Mouse (Mus musculus): ENCODE data around the gene 1700061G19Rik.
"Not testable (repeated sequence)": the region's sequence is repeated elsewhere in the genome, so short reads cannot be mapped to it uniquely, and the experiment has no call there.

The 1700061G19Rik gene

DNA sequence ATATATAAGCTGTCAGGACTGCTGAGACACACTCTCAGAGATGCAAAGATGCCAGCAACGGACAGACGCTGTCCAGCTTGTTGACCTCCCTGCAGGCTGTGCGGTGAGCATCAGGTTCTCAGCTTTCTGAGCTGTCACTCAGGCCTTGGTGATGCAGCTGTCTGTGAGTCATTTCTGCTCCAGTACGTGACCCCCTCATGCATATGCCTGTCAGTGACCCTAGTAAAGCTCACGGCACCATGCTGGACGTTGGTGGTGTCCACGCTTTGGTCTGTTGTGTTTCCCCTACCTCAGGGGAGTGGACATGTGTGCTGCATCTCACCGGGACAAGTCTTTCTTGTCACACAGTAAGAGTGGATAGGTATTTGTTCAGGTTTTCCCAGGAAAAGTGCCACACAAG, 3.5 kb upstream of the 1700061G19Rik start:
- DNase-seq (ENCODE audit: low read depth, low spot score): no peak

DNA sequence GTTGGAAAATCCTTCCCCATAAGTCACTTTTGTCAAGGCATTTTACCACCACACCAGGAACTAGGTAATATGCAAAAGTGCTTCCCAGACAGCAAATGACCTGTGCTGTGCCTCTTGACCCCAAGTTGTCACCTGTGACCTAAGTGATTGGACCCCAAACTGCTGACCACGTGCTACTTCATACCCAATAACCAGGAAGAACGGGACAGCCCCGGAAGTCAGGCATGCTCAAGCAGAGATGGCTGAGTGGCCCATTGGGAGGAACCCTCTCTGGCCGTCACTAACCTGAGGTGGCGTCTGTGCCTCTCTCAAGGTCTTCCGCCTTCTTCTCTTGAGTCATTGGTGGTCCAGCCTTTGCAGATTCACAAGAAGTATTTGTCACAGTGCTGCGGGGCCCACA, 2.8 kb upstream of the 1700061G19Rik start:
- DNase-seq (ENCODE audit: low read depth, low spot score): no peak

DNA sequence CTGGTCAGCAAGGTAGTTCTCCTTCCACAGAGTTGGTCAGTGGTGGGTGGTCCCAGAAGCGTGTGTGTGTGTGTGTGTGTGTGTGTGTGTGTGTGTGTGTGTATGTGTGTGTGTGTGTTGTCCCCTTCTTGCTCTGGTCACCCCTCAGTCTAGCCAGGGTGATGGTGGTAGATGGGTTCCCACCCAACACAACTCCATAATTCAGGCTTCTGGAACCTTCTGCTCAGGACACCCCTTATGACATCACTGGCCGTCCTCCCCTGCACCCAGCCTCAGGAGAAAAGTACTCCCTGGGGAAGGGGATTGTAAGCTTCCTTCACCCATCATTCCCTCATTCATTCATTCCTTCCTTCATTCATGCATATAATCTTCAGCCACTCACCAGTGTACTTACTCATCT, 1.0 kb upstream of the 1700061G19Rik start, which contains the start of gene Acsbg2:
Gene Acsbg2, minus strand, starts transcription at position 211 of the 400 bp plus-strand sequence.
- no peak for DNase-seq (ENCODE audit: low read depth, low spot score)

DNA sequence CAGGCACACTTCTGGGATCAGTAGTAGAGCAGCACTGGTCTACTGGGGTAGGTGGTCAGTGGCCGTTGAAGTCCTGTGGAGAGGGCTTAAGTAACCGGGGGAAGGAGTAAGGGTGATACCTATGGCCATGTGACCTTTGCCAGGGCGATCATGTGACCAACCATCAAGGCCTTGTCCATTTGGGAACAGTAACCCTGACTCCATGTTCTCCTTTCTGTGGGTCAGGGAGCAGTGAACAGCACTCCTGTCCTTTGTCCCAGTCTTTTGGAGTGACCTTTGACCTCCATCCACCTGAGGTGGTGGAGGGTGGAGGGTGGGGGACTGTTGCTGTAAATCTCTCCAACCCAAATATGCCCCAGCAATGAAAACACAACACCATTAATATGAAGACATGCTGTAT, 1.2 kb downstream of the 1700061G19Rik start:
- DNase-seq (ENCODE audit: low read depth, low spot score): no peak

DNA sequence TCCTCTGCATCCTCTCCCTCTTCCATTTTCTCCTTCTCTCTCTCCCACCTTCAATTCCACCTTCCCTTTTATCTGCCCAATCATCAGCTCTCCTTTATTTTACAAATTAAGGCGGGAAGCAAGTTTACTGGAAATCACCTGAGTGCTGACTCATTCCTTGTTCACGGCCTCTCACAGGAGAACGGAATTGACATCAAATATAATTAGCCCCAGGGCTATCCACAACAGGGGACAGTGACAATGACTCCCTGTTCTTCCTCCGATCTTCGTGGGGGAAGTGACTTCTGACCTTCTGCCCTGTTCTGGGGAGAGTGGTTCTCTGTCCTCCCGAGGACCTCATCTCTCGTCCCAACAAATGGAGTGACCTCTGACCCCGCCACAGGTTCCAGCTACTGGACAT, 1.7 kb downstream of the 1700061G19Rik start:
- no peak for DNase-seq (ENCODE audit: low read depth, low spot score)

DNA sequence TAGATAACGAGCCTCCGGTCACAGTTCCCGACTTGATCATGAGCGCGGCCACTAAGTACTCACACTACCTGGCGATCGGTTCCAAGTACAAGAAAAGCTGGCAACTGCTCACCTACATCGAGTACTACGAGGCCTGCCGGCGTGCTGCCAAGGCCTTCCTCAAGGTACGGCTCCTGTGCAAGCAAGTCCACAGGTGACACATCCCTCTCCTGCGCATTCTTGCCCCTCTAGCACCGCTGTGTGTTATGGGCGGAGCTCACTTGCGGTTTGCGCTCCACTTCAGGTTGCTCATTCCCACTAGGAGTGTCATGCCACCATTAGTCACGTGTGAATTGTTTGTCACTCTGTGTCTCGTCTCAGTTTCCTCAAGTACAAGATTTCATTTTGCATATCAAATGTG, 2.1 kb downstream of the 1700061G19Rik start:
- DNase-seq (ENCODE audit: low read depth, low spot score): no peak

DNA sequence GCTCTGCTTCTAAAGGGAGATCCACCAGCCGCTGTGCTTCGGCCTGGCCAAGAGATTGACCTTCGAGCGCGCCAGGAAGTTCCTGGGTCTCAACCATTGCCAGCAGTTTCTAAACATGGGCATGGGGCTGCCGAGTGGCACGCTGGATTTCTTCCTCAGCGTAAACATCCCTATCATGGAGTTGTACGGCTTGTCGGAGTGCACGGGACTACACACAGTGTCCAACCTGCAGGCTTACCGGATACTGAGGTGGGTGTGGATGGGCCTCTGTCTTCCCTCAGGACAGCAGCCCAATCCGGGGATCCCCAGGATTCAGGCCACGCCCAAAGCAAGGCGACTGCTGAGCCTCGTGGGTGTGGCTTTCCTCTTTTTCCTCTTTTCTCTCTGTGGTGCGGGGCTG, 8.3 kb downstream of the 1700061G19Rik start:
- DNase-seq (ENCODE audit: low read depth, low spot score): no peak

DNA sequence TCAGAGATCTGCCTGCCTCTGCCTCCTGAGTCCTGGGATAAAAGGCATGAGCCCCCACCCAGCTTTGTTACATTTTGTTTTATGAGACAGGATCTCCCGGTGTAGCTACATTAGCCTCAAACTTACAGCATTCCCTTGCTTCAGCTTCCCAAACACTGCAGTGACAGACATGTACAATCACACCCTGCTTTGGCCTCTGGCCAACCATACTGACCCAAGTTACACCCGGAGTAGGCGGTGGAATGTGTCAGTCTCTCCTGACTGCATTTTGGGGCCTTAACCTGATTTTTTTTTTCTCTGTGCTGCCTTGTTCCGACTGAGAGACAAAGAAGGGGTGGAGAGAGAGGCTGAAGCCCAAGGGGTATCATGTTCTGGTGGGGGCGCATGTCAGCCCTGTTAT, 9.1 kb downstream of the 1700061G19Rik start:
- no peak for DNase-seq (ENCODE audit: low read depth, low spot score)

DNA sequence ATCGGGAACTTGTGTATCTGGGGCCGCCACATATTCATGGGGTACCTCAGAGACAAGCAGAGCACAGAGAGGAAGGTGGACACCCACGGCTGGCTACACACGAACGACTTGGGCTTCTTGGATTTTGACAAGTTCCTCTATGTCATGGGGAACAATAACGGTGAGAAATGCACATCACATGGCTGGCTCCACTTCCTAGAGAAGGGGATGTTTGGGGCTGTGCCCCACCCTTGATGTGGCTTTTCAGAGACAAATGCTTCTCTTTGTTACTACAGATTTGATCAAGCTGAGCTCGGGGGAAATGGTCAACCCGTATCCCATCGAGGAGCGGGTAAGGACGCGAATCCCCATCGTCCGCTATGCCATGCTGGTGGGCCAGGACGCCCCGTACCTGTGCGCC, 9.5 kb downstream of the 1700061G19Rik start:
- no peak for DNase-seq (ENCODE audit: low read depth, low spot score)

DNA sequence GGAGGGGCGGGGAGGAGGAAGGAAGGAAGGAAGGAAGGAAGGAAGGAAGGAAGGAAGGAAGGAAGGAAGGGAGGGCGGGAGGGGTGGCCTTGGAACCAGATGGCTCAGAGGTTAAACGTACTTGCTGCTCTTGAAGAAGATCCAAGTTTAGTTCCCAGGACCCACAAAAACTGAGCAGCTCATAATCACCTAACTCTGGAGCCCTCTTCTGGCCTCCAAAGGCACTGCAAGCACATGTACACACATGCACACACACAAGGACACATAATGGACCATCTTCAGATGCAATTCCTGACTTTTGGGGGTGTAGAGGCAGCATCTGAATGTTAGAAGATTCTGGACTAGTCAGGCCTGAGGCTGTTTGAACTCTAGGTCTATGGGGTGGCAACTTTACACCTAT, 12.8 kb downstream of the 1700061G19Rik start:
- no peak for DNase-seq (ENCODE audit: low read depth, low spot score)

DNA sequence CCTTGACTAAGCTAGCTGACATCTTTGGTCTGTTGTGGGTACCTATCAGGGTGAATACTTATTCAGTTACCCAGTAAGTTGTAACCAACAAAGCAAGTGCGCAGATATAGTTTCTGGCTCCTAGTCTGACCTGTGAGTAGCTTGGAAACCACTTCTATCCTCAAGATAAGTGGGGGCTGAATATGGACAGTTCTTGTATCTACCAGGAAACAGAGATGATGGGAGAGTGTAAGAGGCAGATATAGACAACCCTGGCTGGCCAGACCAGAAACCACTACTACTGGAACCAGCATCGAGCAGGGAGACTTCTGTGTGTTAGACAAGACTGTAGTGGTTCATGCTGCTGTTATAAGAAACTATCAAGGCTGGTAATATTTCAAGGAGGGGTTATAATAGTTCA, 14.7 kb downstream of the 1700061G19Rik start:
- DNase-seq (ENCODE audit: low read depth, low spot score): no peak

DNA sequence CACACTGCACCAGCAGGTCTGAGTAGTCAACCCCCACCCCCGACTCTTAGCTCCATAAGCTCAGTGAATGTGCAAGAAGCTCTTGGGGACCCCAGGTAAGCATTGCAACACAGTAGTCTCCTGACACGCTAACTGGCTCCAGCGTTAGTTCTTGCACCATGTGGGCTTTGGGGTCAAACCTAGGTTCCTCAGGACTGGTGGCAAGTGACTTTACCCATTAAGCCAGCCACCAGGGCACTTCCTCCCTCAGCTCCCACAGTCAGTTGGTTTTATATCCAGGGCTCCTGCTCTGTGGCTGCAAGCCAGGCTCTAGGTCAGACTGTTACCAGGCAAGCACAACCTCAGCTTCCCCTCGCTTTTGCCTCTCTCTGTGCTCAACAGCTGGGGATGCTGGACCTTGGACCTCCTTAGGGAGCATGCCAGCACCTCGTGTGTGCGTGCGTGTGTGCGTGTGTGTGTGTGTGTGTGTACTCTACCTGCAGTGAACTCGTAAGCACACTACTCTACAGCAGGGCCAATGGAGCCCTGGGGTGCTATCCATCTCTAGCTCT, 20.2 kb downstream of the 1700061G19Rik start:
- DNase-seq (ENCODE audit: low read depth, low spot score): no peak

DNA sequence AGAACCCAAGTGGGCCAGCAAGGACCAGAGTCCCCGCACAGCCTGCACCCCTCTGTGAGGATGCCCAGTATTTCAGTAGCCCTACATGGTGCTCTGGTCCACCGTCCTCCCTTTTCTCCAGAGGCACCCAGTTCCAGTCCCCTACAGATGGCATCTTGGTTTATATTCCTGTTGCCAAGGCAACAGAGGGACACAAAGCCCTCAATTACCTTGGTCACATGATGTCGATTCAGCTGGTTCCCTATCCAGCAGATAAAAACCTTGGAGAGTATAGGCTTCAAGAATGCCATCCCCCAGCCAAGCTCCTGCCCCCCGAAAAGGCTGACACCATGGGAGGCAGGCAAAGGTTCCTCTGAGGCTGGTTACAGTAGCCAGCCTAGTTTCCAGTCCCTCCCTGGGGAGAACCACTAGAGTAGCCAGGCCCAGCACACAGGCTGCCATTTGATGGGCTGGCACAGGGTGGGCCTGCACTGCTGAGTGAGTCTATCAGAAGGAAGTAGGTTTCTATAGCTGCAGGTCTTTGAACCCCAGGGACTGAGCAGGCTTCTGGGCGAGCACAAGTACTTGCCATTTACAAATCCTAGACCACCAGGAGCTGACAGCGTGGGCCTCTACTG, 21.3 kb downstream of the 1700061G19Rik start:
- DNase-seq (ENCODE audit: low read depth, low spot score): no peak

DNA sequence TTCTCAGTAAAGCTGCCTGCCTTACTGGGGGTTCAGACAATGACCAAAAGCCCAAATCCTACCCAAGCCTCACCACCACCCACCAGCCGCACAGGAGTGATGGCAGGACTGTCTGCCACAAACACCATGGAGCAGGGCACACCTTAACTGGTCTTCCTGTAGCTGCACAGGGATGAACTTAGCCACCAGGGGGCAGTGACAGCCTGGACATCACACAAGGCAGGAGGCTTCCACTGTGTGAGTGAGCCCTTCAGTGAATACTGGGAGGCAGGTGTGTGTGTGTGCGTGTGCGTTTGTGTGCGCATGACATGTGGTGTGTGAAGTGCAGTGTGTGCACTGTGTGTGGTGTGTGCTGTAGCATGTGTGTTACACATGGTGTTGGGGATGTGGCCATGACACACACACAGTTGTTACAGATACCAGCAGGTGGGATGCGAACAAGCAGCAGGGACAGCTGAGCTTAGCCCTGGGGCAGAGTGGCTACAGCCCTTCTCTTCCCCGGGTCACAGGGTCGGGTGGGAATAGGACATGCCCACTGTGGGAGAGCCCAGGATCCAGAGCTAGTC, 22.4 kb downstream of the 1700061G19Rik start:
- DNase-seq (ENCODE audit: low read depth, low spot score): peak; percentile 80

DNA sequence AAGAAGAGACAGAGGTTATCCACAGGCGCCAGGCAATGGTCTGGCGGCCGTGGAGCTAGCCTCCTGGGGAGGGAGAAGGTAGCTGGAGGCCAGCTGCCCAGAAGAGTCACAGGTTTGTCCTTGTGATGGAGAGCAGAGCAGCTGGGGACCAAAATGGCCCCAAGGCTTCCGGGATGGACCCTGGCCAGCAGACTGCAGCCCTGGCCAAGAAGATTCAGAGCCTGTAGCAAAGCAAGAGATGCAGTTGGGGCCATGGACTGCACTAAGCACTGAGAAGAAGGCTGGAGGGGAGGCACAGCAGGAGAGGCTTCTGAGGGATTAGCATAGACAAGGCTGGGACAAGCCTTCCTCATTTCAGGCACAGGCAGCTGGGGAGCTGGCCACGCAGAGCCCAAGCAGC, 27.4 kb downstream of the 1700061G19Rik start:
- no peak for DNase-seq (ENCODE audit: low read depth, low spot score)

DNA sequence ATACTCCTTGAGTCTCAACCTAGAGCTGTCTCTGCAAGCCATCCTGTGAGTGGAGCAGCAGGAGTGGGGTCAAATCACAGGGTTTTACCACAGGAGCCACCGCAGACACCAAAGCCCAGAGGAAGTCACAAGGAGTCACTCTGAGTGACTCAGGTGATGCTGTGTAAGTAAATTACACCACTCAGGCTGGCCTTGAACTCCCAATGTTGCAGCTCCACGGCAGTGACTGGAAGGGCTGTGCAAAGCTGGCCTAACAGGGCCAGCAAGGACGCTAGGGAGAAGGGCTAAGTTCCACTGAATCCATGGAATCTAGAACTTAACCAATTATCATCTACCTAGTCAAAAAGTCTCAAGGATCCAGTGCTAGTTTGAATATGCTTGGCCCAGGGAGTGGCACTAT, 30.9 kb downstream of the 1700061G19Rik start:
- no peak for DNase-seq (ENCODE audit: low read depth, low spot score)

DNA sequence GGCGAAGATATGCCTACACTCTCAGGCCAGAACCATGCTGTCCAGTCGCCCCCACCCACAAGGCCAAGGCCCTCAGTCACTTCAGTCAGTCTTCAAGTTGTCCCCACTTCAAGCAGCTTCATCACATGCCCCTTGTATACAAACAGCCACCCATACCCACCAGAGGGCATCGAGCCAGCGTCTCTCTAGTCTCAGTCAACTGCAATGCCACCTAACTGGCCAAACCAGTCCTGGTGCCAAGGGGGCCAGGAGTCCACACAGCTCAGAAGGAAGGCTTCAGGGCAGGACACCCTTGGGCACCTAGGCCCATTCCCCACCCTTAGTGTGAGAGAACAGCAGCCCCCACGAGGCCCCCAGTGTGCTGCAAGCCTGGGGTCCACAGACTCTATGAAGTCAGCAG, 31.8 kb downstream of the 1700061G19Rik start:
- no peak for DNase-seq (ENCODE audit: low read depth, low spot score)

DNA sequence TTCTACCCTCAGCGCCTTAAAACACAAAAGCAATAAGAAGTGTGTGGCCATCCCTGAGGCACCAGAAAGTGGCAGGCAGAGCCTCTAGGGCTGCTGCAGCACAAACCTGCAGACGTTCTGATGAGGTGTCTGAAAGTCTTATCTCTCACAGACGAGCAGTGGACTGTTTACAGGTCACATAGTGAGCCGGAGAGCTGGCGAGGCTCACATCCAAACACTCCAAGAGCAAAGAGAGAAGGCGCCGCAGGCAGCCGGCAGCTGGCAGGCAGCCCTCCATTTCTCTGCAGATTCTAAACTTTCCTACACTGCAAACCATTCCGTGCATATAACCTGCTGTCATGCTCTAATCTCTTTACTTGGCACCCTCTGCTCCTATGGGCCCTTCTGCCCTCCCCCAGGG, 32.6 kb downstream of the 1700061G19Rik start:
- no peak for DNase-seq (ENCODE audit: low read depth, low spot score)

DNA sequence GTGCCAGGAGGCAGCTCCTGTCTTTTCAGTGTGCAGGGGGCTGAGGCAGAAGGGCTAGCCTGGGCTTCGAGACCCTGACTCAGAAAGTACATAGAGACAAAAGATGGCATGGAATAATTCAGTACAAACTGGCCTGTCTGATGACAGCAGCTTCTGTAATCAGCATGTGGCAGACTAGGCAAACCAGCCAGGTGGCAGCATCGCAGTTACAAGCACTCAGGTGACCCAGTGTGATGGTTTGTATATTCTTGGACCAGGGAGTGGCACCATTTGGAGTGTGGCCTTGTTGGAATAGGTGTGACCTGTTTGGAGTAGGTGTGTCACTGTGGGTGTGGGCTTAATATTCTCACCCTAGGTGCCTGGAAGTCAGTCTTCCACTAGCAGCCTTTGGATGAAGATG, 34.5 kb downstream of the 1700061G19Rik start:
- DNase-seq (ENCODE audit: low read depth, low spot score): not testable (repeated sequence)

DNA sequence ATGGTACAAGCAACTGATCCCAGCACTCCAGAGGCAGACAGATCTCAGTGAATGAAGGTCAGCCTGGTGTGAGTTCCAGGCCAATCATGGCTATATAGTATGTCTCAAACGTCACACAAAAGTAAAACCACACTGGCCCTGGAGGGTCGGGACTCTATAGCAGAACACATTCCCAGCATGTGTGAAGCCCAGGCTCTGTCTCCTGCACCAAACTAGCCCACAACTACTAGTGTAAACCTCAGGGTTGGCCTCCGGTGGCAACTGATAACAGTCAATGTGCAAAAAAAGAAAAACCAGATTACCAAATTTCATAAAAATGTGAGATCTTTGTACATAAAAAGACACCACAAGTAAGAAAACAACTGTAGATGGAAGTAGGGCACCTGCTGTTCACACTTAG, 37.7 kb downstream of the 1700061G19Rik start:
- no peak for DNase-seq (ENCODE audit: low read depth, low spot score)

DNA sequence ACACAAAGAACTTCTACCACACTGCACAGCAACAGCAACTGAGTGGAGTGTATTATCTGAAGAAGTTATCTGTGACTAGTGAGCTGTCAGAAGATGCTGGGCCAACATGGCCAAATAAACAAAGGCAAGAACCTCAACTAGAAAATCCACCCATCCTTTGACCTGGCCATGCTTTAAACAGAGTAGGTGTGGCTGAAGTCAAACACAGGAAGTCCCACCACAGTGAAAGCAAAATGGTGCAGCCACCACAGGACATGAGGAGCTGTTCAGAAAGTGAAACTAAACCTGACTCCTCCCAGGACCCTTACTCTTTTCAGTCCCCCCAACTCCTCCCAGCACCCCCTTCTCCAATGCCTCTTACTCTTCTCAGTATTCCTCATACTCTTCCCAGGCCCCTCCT, 38.2 kb downstream of the 1700061G19Rik start:
- DNase-seq (ENCODE audit: low read depth, low spot score): no peak

DNA sequence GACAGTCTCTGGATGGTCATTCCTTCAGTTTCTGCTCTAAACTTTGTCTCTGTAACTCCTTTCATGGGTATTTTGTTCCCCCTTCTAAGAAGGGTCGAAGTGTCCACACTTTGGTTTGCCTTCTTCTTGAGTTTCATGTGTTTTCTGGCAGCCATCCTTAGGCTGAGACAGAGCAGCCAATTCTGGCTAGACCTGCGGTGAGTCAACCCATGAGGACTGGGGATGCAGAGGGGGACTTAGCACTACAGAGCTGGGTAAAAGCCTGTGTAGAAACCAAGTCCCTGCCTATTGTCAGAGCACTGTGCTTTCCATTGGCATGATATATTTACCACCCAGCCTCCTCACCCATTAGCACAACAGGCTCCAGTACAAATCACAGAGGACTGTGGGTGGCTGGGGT, 41.9 kb downstream of the 1700061G19Rik start:
- DNase-seq (ENCODE audit: low read depth, low spot score): no peak

DNA sequence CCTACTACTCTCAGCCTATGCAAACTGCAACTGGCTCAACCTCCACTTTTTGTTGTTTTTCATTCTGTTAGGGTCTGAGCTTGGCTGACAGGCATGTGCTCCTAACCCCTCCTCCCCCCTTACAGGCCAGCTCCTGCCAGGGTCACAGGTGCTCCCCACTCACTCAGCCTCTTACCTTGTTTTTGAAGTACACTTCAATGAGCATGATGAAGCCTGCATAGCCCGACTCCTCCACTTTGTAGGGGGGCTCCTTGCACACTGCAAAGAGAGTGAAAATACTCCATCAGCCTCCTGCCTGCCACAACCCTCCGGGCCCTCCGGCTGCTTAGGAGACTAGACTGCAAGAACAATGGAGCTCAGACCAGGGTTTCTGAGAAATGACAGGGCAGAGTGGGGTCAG, 44.4 kb downstream of the 1700061G19Rik start:
- no peak for DNase-seq (ENCODE audit: low read depth, low spot score)

DNA sequence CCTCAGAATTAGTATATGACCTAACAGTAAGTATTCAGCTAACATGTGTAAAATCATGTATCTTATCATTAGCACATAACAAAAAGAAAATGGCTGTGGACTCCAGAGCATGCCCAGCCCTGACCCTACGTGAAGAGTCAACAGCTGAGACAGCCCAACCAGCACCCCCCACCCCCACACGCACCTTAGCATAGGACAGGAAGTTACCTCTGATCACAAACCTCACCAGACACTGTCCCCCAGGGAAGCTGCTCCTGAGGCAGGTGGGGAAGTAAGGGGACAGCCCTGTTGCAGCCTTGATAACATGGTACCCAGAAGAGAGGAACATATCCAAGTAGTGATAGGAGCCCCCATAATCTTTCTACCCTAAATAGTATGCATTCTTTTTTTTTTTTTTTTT, 50.7 kb downstream of the 1700061G19Rik start:
- DNase-seq (ENCODE audit: low read depth, low spot score): no peak

All from A20 (cell line).